Mouse (Mus musculus): ENCODE data around the gene Olfr1022.

DNA sequence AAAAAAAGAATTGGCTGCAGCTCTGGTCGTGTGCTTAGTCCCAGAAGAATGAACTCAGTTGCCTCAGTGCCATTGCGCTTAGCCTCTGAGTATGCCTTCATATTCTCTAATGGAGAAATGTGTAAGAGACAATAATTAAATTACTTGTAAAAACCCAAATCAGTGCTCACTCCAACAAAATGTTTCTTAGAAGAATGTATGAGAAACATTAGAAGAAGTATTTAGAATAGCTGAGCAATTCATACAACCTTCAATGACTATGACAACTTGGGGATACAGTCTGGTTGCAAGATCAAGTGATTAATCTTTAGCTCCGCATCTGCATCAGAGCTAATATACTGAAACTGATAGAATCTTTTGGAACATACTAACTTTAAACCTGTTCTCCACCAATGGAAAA, 36.6 kb downstream of the Olfr1022 start, which contains the start of gene Olfr1024:
- TF ChIP-seq TAL1 (conservative IDR thresholded peaks at IDR 0.05; ENCODE audit: low read depth, low read length) (no peak), CTCF (IDR thresholded peaks at IDR 0.05; ENCODE audit: low read depth, low read length) (no peak), GATA1 (IDR thresholded peaks at IDR 0.05; ENCODE audit: borderline replicate concordance, low read length) (no peak), POLR2AphosphoS5 (IDR thresholded peaks at IDR 0.05; ENCODE audit: insufficient replicate concordance, low read depth, low read length) (no peak)
